Comparison of ENCODE assay signal across 9 mouse cellular contexts in genomic region chr2:158912631-158913258, GRCm38 (mm10).
DNase-seq lines count a peak whose midpoint lies in the region; ATAC-seq lines count a peak whose summit lies in the region.
"Had no signal": no experiment of that assay in that cellular context is flagged by ENCODE, and none has a peak within 500 bp of the region (broad histone marks: within the 10 kb centered on the region; RNA-seq: fewer than 3 reads in every experiment).

No protein-coding gene starts in this region.

- no peak overlapping the region for H3K4me3 ChIP-seq in embryonic facial prominence, embryonic 15.5 days (replicated peaks)
- no peak overlapping the region for H3K4me3 ChIP-seq in hindbrain, embryonic 14.5 days (replicated peaks; ENCODE audit: low read length)
- no peak overlapping the region for H3K4me3 ChIP-seq in limb, embryonic 10.5 days
- H3K4me3 ChIP-seq: erythroblast, embryonic 14.5 days had no signal

- H3K4me2 ChIP-seq in embryonic facial prominence, embryonic 15.5 days (replicated peaks): no peak overlapping the region
- H3K4me2 ChIP-seq in hindbrain, embryonic 14.5 days (replicated peaks): no peak overlapping the region

- no peak overlapping the region for H3K27ac ChIP-seq in embryonic facial prominence, embryonic 15.5 days (replicated peaks)
- no peak overlapping the region for H3K27ac ChIP-seq in hindbrain, embryonic 14.5 days
- H3K27ac ChIP-seq in limb, embryonic 10.5 days: no peak overlapping the region

- H3K4me1 ChIP-seq in embryonic facial prominence, embryonic 15.5 days: no peaks in the 10 kb centered on the region
- no peaks in the 10 kb centered on the region for H3K4me1 ChIP-seq in hindbrain, embryonic 14.5 days (replicated peaks; ENCODE audit: control insufficient read depth, insufficient read depth, low read length)
- no peaks in the 10 kb centered on the region for H3K4me1 ChIP-seq in limb, embryonic 10.5 days

- ATAC-seq in embryonic facial prominence, embryonic 15.5 days (ENCODE audit: insufficient number of reproducible peaks, low FRiP score, low TSS enrichment, low read depth): 0 out of 2 replicates have a peak, but pooled peaks have one; percentile 47
- peak; percentile 70; the same call in 1 of the 2 replicates for ATAC-seq in hindbrain, embryonic 14.5 days (ENCODE audit: low FRiP score)

- H3K9me3 ChIP-seq in embryonic facial prominence, embryonic 15.5 days (replicated peaks): no peaks in the 10 kb centered on the region
- no peaks in the 10 kb centered on the region for H3K9me3 ChIP-seq in hindbrain, embryonic 14.5 days (ENCODE audit: control insufficient read depth, low read length)
- H3K9me3 ChIP-seq in limb, embryonic 10.5 days (replicated peaks): no peaks in the 10 kb centered on the region

- no peaks in the 10 kb centered on the region for H3K36me3 ChIP-seq in embryonic facial prominence, embryonic 15.5 days
- no peaks in the 10 kb centered on the region for H3K36me3 ChIP-seq in hindbrain, embryonic 14.5 days (replicated peaks; ENCODE audit: control insufficient read depth, insufficient read depth)
- H3K36me3 ChIP-seq in limb, embryonic 10.5 days: no peaks in the 10 kb centered on the region

- peaks cover 14% of the 10 kb centered on the region for H3K27me3 ChIP-seq in embryonic facial prominence, embryonic 15.5 days
- no peaks in the 10 kb centered on the region for H3K27me3 ChIP-seq in hindbrain, embryonic 14.5 days (ENCODE audit: control insufficient read depth, insufficient read depth, low read length)
- peaks cover 25% of the 10 kb centered on the region for H3K27me3 ChIP-seq in limb, embryonic 10.5 days (ENCODE audit: low read depth, poor library complexity, severe bottlenecking)

- H3K9ac ChIP-seq in embryonic facial prominence, embryonic 15.5 days: no peak overlapping the region
- no peak overlapping the region for H3K9ac ChIP-seq in hindbrain, embryonic 14.5 days

- WGBS in embryonic facial prominence, embryonic 15.5 days: 27% methylated on average over 9 of the region's 9 CpGs
- WGBS in hindbrain, embryonic 14.5 days: 39% methylated on average over 9 of the region's 9 CpGs
- 44% methylated on average over 9 of the region's 9 CpGs for WGBS in limb, embryonic 10.5 days

- peak; percentile 9 for DNase-seq in ovary, postnatal 10 days (ENCODE audit: low spot score)
- DNase-seq in ovary, adult 18-20 months (ENCODE audit: low spot score): no peak
- peak; percentile 75 for DNase-seq in adrenal gland, postnatal 10 days
- peak; percentile 80 for DNase-seq in hindbrain, embryonic 14.5 days (ENCODE audit: low spot score)
- peak; percentile 75 for DNase-seq in limb, embryonic 10.5 days (ENCODE audit: low spot score)
- peak; percentile 65 for DNase-seq in neural tube, embryonic 10.5 days (ENCODE audit: extremely low spot score, low spot score)
- peak; percentile 3 for DNase-seq in yolk sac, embryonic 10.5 days (ENCODE audit: low spot score)
